Comparison of ENCODE assay signal across 17 mouse cellular contexts in the genomic region with DNA sequence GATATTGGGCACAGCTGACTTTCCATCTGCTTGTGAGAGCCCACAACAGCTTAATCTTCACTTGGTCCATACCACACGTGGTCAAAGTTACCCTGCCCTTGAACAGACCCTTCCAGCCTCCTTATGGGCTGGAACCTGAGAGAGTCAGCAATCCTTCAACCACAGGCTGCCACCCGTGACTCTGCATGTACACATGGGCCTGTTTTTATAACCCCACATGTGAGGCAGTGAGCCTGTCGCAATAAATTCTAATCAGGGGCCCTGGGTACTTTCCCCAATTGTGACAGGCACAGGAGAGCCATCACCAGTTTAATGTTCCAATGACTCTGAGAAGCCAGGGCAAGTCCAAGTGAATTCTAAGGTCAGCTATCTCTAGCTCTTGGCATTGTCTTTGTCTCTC. TPM values are rescaled to one million over a fixed set of nuclear protein-coding genes. Genes with fewer than 3 reads are reported as not detected.
A peak's percentile ranks its signal among the peaks of the same experiment; 100 is the strongest.
DNase-seq lines count a peak whose midpoint lies in the region; ATAC-seq lines count a peak whose summit lies in the region.
"Had no signal": no experiment of that assay in that cellular context is flagged by ENCODE, and none has a peak within 500 bp of the region (broad histone marks: within the 10 kb centered on the region; RNA-seq: fewer than 3 reads in every experiment).

No protein-coding gene starts in this region.

- WGBS in neural tube, embryonic 15.5 days, result 35% methylated on average over 3 of the region's 3 CpGs
- WGBS in limb, embryonic 10.5 days, result 40% methylated on average over 3 of the region's 3 CpGs
- 70% methylated on average over 3 of the region's 3 CpGs for WGBS in midbrain, embryonic 11.5 days

- H3K4me3 ChIP-seq in neural tube, embryonic 15.5 days (replicated peaks), result no peak overlapping the region
- H3K4me3 ChIP-seq in limb, embryonic 10.5 days, result no peak overlapping the region
- no peak overlapping the region for H3K4me3 ChIP-seq in midbrain, embryonic 11.5 days (ENCODE audit: low read depth, low read length)
- H3K4me3 ChIP-seq: forebrain, embryonic 13.5 days; heart, embryonic 13.5 days; hindbrain, embryonic 10.5 days; limb, embryonic 12.5 days had no signal

- no peaks in the 10 kb centered on the region for H3K27me3 ChIP-seq in neural tube, embryonic 15.5 days (replicated peaks)
- no peaks in the 10 kb centered on the region for H3K27me3 ChIP-seq in limb, embryonic 10.5 days (ENCODE audit: low read depth, poor library complexity, severe bottlenecking)
- no peaks in the 10 kb centered on the region for H3K27me3 ChIP-seq in midbrain, embryonic 11.5 days (ENCODE audit: control insufficient read depth, insufficient read depth, low read length)
- H3K27me3 ChIP-seq: forebrain, embryonic 13.5 days; heart, embryonic 13.5 days; limb, embryonic 12.5 days had no signal

- 0 out of 2 replicates have a peak, but pooled peaks cover 3% of the 10 kb centered on the region for H3K4me1 ChIP-seq in neural tube, embryonic 15.5 days
- peaks cover 8% of the 10 kb centered on the region for H3K4me1 ChIP-seq in limb, embryonic 10.5 days
- no peaks in the 10 kb centered on the region for H3K4me1 ChIP-seq in midbrain, embryonic 11.5 days (ENCODE audit: control insufficient read depth, insufficient read depth, low read length)
- H3K4me1 ChIP-seq: forebrain, embryonic 13.5 days; hindbrain, embryonic 10.5 days had no signal

- no peak overlapping the region for H3K27ac ChIP-seq in neural tube, embryonic 15.5 days (replicated peaks)
- 0 out of 2 replicates have a peak overlapping the region, but pooled peaks have one; percentile 25 for H3K27ac ChIP-seq in limb, embryonic 10.5 days
- no peak overlapping the region for H3K27ac ChIP-seq in midbrain, embryonic 11.5 days (ENCODE audit: low read depth, low read length)
- H3K27ac ChIP-seq: forebrain, embryonic 13.5 days; heart, embryonic 13.5 days; hindbrain, embryonic 10.5 days; limb, embryonic 12.5 days had no signal

- H3K36me3 ChIP-seq in neural tube, embryonic 15.5 days, result no peaks in the 10 kb centered on the region
- H3K36me3 ChIP-seq in limb, embryonic 10.5 days, result no peaks in the 10 kb centered on the region
- no peaks in the 10 kb centered on the region for H3K36me3 ChIP-seq in midbrain, embryonic 11.5 days (ENCODE audit: control insufficient read depth, insufficient read depth, low read length)
- H3K36me3 ChIP-seq: heart, embryonic 13.5 days; hindbrain, embryonic 10.5 days; limb, embryonic 12.5 days had no signal

- H3K9ac ChIP-seq in neural tube, embryonic 15.5 days (replicated peaks), result no peak overlapping the region
- H3K9ac ChIP-seq in midbrain, embryonic 11.5 days (ENCODE audit: low read length), result no peak overlapping the region
- H3K9ac ChIP-seq: forebrain, embryonic 13.5 days; heart, embryonic 13.5 days; limb, embryonic 12.5 days had no signal

- no peaks in the 10 kb centered on the region for H3K9me3 ChIP-seq in neural tube, embryonic 15.5 days (replicated peaks)
- H3K9me3 ChIP-seq in limb, embryonic 10.5 days (replicated peaks), result no peaks in the 10 kb centered on the region
- no peaks in the 10 kb centered on the region for H3K9me3 ChIP-seq in midbrain, embryonic 11.5 days (ENCODE audit: control insufficient read depth, low read length)
- H3K9me3 ChIP-seq: forebrain, embryonic 13.5 days; heart, embryonic 13.5 days; hindbrain, embryonic 10.5 days; limb, embryonic 12.5 days had no signal

- peak; percentile 30 for DNase-seq in embryo, embryonic 11 days
- no peak for DNase-seq in embryo, embryonic 10 days (ENCODE audit: low spot score)
- DNase-seq in neural tube, embryonic 10.5 days (ENCODE audit: extremely low spot score, low spot score), result peak; percentile 28
- no peak for DNase-seq in limb, embryonic 10.5 days (ENCODE audit: low spot score)
- no peak for DNase-seq in Muller cell, postnatal 12 days (ENCODE audit: inconsistent ontology term)
- DNase-seq in midbrain, embryonic 11.5 days (ENCODE audit: low spot score, missing footprints), result no peak
- DNase-seq in layer of hippocampus, adult 9-10 months (ENCODE audit: low spot score), result no peak
- DNase-seq: cerebellum, adult 11 months; cerebellum, postnatal 36 days; lung, postnatal 14 days; midbrain, embryonic 14.5 days; thymus, postnatal 25 days had no signal

- no peak for ATAC-seq in neural tube, embryonic 15.5 days (ENCODE audit: low FRiP score)
- ATAC-seq in midbrain, embryonic 11.5 days (ENCODE audit: low FRiP score), result no peak
- ATAC-seq: forebrain, embryonic 13.5 days had no signal

- H3K4me2 ChIP-seq in neural tube, embryonic 15.5 days, result no peak overlapping the region
- H3K4me2 ChIP-seq in midbrain, embryonic 11.5 days, result no peak overlapping the region
- H3K4me2 ChIP-seq: forebrain, embryonic 13.5 days; heart, embryonic 13.5 days; limb, embryonic 12.5 days had no signal

RNA-seq across cellular contexts. Expression of a gene that starts 22.8 kb away (rescaled TPM):
- 1.00 and 1.3 TPM in 2 replicates for polyA plus RNA-seq in neural tube, embryonic 15.5 days (2015; fragmentation: Nextera tagmentation; extraction: Ambion mirVana)
- polyA plus RNA-seq in limb, embryonic 10.5 days (2016; fragmentation: Nextera tagmentation; extraction: Ambion mirVana), result 1.2 and 2.5 TPM in 2 replicates
- polyA plus RNA-seq in midbrain, embryonic 11.5 days (2014; fragmentation: Nextera tagmentation; extraction: Ambion mirVana), result 0.50 and 0.51 TPM in 2 replicates

Comparison
In these comparisons a context has a peak if more than half of its experiments do, and no peak if none do; other contexts are left out.
1. DNase-seq: peak in embryo, embryonic 11 days (single experiment) and neural tube, embryonic 10.5 days (single experiment); none in embryo, embryonic 10 days (single experiment), limb, embryonic 10.5 days (single experiment), Muller cell, postnatal 12 days (single experiment), midbrain, embryonic 11.5 days (single experiment) and layer of hippocampus, adult 9-10 months (single experiment).